Mouse (Mus musculus) c-Kit-positive CD71-positive TER-119-positive erythroid progenitor cells, embryonic 14.5 days (primary cell): ENCODE measurements around the gene Fkbpl.

Experiments
- DNase-seq: peaks from one replicate; pipeline ENCODE4 v3.0.0-alpha.2; 2013; ENCODE audit warnings: low spot score

Fkbpl gene

GRCm38 (mm10) chr17:34664472-34664871, 19.9 kb downstream of the Fkbpl start:
- no peak for DNase-seq

DNA sequence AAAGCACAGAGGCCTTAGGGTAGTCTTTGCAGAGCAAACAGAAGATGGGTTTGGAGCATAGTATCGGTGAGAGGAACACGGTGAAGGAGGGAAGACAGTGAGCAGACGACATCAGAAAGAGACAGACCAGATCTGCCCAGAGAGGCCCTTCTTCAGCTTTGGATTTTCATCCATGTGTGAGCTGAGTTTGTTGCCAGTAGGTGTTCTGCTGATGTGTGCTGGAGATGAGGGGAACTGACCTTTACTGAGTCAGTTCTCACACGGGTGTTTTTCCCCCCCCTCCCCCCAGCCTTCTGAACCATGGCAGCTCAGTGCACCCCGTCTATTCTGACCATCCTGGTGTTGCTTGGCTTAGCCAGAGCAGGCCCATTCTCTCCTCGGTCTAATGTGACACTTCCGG, 25.7 kb downstream of the Fkbpl start, which contains the start of gene Tnxb:
Gene Tnxb, plus strand, starts transcription at position 301 of the 400 bp plus-strand sequence.
- no peak for DNase-seq

DNA sequence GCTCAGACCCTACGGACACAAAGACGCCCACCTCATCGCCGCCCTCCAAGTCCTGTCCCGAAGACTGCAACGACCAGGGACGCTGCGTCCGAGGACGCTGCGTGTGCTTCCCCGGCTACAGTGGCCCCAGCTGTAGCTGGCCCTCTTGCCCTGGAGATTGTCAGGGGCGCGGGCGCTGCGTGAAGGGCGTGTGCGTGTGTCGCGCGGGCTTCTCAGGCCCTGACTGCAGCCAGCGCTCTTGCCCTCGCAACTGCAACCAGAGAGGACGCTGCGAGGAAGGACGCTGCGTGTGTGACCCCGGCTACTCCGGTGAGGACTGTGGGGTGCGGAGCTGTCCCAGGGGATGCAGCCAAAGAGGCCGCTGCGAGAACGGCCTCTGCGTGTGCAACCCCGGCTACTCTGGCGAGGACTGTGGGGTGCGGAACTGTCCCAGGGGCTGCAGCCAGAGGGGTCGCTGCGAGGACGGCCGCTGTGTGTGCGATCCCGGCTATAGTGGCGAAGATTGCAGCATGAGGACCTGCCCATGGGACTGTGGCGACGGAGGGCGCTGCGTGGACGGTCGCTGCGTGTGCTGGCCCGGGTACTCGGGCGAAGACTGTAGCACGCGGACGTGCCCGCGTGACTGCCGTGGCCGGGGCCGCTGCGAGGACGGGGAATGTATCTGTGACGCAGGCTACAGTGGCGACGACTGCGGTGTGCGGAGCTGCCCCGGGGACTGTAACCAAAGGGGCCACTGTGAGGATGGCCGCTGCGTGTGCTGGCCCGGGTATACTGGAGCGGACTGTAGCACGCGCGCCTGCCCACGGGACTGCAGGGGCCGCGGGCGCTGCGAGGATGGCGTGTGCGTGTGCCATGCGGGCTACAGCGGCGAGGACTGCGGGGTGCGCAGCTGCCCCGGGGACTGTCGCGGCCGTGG, 26.8 kb downstream of the Fkbpl start:
- no peak for DNase-seq

GRCm38 (mm10) chr17:34672246-34672792, 27.8 kb downstream of the Fkbpl start:
- no peak for DNase-seq

- DNase-seq, result no peak
Measured at GRCm38 (mm10) chr17:34673139-34673538, 28.6 kb downstream of the Fkbpl start.

DNA sequence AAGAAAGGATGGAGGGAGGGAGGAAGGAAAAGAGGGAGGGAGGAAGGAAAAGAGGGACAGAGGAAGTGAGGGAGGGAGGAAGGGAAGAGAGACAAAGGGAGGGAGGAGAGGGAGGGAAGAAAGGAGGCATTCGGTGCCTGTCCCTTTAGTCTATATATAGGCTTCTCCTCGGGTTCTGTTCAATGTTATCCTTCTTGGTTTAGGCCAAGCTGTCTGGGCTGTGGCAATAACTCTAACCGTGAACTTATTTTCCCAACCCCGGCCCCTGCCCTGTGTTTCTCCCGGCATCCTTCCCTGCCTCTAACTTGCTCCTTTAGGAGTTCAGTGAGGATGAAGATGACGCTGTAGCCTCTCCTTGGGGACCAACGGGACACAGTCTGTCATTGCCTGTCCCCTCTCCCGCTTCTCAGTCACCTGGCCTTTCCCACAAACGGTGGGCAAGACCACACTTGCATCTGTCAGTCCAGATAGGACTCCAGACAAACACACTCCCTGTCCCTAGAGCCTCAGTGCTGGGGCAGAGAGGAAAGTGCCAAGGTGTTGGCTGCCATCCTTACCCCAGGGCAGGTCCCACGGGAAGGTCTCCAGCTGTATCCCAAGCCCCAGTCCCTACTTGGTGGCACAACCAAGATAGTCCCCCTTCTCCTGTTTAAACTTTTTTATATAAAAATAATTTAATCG, 30.1 kb downstream of the Fkbpl start:
- DNase-seq, result no peak

DNA sequence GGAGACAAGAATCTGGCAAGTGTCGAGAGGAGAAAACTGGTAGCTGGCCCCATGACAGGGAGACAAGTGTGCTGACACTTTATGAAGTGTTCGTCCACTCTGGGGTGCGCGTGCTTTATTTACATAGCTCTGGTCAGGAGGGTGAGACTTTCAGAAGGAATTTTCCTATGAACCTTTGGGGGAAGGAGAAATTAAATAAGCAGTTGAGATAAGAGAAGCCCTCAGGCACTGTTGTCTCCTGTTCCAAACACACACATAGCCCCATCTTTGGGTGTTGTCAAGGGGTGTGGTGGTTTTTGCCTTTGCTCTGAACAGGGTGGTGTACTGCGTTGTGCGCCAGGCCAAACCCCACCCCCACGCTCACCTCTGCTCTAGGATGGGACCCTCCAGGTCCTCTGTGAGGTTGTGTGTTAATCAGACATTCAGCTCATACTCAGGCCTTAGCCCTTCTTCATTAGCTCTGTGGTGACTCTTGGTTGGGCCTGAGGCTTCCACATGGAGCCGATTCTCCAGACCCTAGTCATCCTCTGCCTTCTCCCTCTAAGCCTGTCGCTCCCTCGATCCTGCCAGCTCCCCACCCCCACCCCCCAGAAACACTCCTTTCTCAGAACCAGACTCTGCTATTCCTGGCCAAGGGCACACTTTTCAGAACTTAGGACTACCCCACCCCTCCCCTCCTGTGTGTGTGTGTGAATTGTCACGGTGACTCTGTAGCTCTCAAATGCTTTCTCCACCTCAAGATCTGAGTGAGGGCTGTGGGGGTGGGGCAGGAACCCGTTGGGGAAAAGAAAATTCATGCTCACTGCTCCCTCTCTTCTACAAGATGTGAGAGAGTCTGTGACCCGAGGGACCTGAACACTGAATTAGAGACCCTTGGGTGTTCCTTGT, 30.9 kb downstream of the Fkbpl start:
- DNase-seq, result no peak

- no peak for DNase-seq
Measured at GRCm38 (mm10) chr17:34676093-34676460, 31.5 kb downstream of the Fkbpl start.

GRCm38 (mm10) chr17:34676671-34677070, 32.1 kb downstream of the Fkbpl start:
- no peak for DNase-seq

GRCm38 (mm10) chr17:34680191-34680590, 35.6 kb downstream of the Fkbpl start:
- no peak for DNase-seq

DNA sequence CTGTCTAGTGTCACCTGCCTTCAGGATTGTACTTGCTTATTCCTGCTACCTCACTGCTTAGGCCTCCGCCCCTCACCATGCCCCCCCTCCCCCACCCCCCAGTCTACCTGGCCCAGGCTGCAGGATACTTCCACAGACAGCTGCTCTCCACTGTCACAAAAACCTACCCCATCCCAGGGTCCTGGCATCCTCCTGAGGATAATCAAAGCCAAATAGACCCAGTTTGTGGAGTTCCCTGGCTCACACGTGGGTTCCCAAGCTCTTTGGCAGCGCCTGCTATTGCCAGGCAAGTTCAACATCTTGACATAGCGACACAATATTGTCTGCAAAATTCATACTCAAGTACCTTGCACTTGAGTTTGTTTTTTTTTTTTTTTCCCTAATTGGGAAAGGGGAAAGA, 36.1 kb downstream of the Fkbpl start:
- DNase-seq, result no peak

GRCm38 (mm10) chr17:34681132-34681571, 36.6 kb downstream of the Fkbpl start:
- no peak for DNase-seq

GRCm38 (mm10) chr17:34681881-34682536, 37.4 kb downstream of the Fkbpl start:
- no peak for DNase-seq

DNA sequence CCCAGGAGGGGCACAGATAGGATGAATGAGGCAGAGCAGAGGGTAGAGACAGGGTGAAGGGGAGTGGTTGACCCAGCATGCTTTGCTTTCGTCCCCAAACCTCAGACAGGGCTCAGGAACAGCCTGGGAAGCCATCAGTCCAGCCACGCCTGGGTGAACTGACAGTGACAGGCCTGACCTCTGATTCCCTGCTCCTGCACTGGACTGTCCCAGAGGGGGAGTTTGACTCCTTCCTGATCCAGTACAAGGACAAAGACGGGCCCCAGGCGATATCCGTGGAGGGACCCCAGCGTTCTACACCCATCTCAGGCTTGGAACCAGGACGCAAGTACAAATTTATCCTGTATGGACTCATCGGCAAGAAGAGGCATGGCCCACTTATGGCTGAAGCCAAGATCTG, 38.6 kb downstream of the Fkbpl start:
- DNase-seq, result no peak

DNA sequence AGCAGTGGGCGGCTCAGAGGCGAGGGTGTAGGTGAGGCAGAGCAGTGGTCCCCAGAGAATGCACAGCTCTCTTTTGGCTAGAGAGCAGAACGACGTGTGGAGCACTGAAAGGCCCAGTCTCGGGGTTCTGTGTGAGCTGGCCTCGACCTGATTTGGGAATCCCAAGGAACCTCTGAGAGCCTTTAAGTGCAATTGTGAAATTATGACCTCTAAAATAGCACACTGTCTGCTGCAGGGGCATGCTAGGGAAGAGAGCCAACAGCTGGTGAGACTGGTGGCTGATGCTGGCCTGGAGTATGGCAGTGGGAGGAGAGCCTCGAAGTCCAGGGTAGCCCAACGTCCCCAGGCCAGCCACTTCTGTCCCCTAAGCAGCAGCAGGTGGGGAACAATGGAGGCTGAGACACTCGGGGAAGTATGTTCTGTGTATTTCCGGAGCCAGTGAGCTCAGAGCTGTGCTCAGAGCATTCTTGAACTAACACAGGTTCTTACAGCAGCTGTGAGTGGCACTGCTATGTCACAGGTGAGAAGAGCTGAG, 39.2 kb downstream of the Fkbpl start:
- no peak for DNase-seq

DNA sequence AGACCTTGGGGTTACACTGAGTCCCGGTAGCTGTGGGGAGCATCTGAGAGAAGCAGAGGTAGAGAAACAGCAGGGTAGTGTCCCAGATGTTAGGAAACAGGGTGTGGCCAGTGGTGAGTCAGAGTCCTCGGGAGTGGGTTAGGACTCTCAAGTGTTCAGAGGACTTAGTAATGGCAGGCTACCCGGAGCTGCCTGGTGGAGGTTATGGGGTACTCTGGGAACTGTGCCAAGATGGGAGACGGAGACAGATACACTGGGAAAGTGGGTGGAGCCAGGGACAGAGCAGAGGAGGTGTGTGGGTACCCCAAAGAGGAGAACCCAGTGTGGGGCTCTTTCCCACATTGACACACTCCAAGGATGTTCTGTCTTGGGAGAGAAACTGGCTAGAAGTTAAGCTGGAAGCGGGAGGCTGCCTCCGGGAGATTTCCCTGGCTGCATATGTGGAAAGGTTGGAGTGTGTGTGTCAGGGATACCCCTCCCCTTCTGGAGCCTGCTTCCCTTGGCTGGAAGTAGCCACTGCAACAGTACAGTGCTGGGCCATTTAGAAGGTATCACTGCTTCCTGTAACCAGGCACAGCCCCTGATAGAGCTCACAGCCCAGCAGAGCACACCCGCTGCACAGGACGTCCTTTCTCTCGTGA, 39.8 kb downstream of the Fkbpl start:
- no peak for DNase-seq

GRCm38 (mm10) chr17:34685120-34686110, 40.9 kb downstream of the Fkbpl start:
- DNase-seq, result no peak

DNA sequence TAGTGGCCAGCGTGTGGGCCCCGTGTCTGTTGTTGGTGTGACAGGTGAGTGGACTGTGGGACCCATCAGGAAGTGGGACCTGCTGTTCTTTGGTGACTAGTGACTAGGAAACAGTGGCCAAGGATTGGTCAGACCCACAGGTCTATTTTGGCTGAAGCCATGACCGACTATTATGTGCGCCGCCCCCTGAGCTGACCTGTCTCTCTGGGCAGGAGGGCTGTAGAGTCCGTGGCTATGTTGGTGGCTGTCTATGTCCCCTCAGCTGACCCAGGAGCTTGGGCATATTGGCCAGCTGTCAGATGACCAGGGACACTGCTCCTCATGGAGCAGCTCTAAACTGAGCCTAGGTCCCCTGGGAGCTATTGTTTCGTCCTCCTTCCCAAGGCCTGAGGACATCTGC, 44.3 kb downstream of the Fkbpl start:
- DNase-seq, result no peak

DNA sequence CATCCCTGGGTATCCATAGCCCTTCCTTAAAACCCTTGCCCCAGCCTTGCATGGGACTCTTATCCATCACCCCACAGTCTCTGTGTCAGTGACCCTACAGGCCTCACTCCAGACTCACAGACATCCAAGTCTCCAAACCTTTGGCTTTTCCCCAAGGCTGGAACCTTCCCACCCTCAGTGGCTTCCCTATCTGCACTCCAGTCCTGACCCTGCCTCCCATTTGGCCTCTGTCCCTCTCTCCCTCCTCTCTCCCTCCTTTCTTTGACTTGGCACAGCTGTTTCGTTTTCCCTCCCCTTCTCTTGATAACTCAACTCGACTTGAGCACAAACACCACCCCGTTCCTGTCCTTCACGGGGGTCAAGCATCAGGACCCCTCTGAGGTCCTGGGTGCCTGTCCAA, 45.9 kb downstream of the Fkbpl start:
- DNase-seq, result no peak
